In genomic region chr5:110608941-110609340, GRCm38 (mm10) we compare ENCODE assay signal across 23 mouse cellular contexts. TPM values are rescaled to one million over a fixed set of nuclear protein-coding genes. Genes with fewer than 3 reads are reported as not detected.
DNase-seq lines count a peak whose midpoint lies in the region; ATAC-seq and TF ChIP-seq lines count a peak whose summit lies in the region.
"Had no signal": no experiment of that assay in that cellular context is flagged by ENCODE, and none has a peak within 500 bp of the region (broad histone marks: within the 10 kb centered on the region; RNA-seq: fewer than 3 reads in every experiment).

No protein-coding gene starts in this region.

- TF ChIP-seq CTCF in brain, embryonic 14.5 days (IDR thresholded peaks at IDR 0.05; ENCODE audit: borderline replicate concordance, extremely low read depth, insufficient read depth, insufficient read length), result no peak

- H3K27me3 ChIP-seq in forebrain, embryonic 16.5 days (replicated peaks; ENCODE audit: control insufficient read depth, insufficient read depth, low read length), result no peaks in the 10 kb centered on the region
- H3K27me3 ChIP-seq: embryonic facial prominence, embryonic 15.5 days; heart, embryonic 15.5 days; intestine, embryonic 15.5 days had no signal

- DNase-seq in brain, embryonic 14.5 days (ENCODE audit: low read depth), result peak; percentile 23
- DNase-seq in embryo, embryonic 11 days, result peak; percentile 17
- DNase-seq in hindlimb bud, embryonic 11.5 days (ENCODE audit: extremely low spot score, low read depth, low spot score), result peak; percentile 33
- DNase-seq in retina, embryonic 14.5 days (ENCODE audit: low spot score), result peak; percentile 85
- no peak for DNase-seq in adrenal gland, postnatal 14 days
- DNase-seq in cerebellum, postnatal 36 days, result no peak
- DNase-seq: adrenal gland, adult 8-10 months; cerebellum, adult 11-12 months; cerebellum, adult 9-10 months; cerebellum, postnatal 25 days; gastrocnemius, postnatal 14 days; heart, adult 2 months; heart, postnatal 14 days had no signal

- 16% methylated on average over 8 of the region's 8 CpGs for WGBS in forebrain, embryonic 16.5 days

- H3K4me2 ChIP-seq in forebrain, embryonic 16.5 days (ENCODE audit: low read length), result no peak overlapping the region
- H3K4me2 ChIP-seq: embryonic facial prominence, embryonic 15.5 days; heart, embryonic 11.5 days; heart, embryonic 15.5 days; hindbrain, embryonic 13.5 days; intestine, embryonic 15.5 days had no signal

- no peak overlapping the region for H3K9ac ChIP-seq in forebrain, embryonic 16.5 days (replicated peaks; ENCODE audit: low read depth, low read length)
- H3K9ac ChIP-seq: embryonic facial prominence, embryonic 15.5 days; heart, embryonic 15.5 days; hindbrain, embryonic 13.5 days; intestine, embryonic 15.5 days had no signal

- H3K27ac ChIP-seq in forebrain, embryonic 16.5 days (ENCODE audit: low read length), result no peak overlapping the region
- H3K27ac ChIP-seq: embryonic facial prominence, embryonic 15.5 days; forebrain, embryonic 10.5 days; heart, adult 2 months; heart, embryonic 15.5 days; hindbrain, embryonic 13.5 days; hindbrain, postnatal 0 days; intestine, embryonic 15.5 days had no signal

- no peaks in the 10 kb centered on the region for H3K36me3 ChIP-seq in forebrain, embryonic 16.5 days (ENCODE audit: control insufficient read depth, insufficient read depth)
- H3K36me3 ChIP-seq: embryonic facial prominence, embryonic 15.5 days; forebrain, embryonic 10.5 days; heart, embryonic 15.5 days; intestine, embryonic 15.5 days had no signal

- H3K9me3 ChIP-seq in forebrain, embryonic 16.5 days (ENCODE audit: control insufficient read depth, low read length), result no peaks in the 10 kb centered on the region
- H3K9me3 ChIP-seq: embryonic facial prominence, embryonic 15.5 days; forebrain, embryonic 10.5 days; heart, embryonic 15.5 days; hindbrain, embryonic 13.5 days; intestine, embryonic 15.5 days had no signal

- H3K4me3 ChIP-seq in forebrain, embryonic 16.5 days (replicated peaks; ENCODE audit: low read length), result no peak overlapping the region
- H3K4me3 ChIP-seq: embryonic facial prominence, embryonic 15.5 days; erythroblast, embryonic 14.5 days; forebrain, embryonic 10.5 days; heart, adult 2 months; heart, embryonic 15.5 days; hindbrain, embryonic 13.5 days; intestine, embryonic 15.5 days had no signal

- TF ChIP-seq POLR2A in brain, embryonic 14.5 days (IDR thresholded peaks at IDR 0.05; ENCODE audit: borderline replicate concordance, extremely low read depth, insufficient read depth, insufficient read length, poor library complexity, severe bottlenecking), result no peak

- ATAC-seq in forebrain, embryonic 16.5 days, result no peak
- ATAC-seq: forebrain, embryonic 14.5 days; hindbrain, postnatal 0 days; intestine, embryonic 15.5 days had no signal

- H3K4me1 ChIP-seq in forebrain, embryonic 16.5 days (replicated peaks; ENCODE audit: control insufficient read depth, insufficient read depth, low read length), result peaks cover 13% of the 10 kb centered on the region
- H3K4me1 ChIP-seq: heart, embryonic 15.5 days; hindbrain, embryonic 13.5 days; intestine, embryonic 15.5 days had no signal

RNA-seq across cellular contexts. Expression of gene Noc4l, which starts 44.3 kb away (rescaled TPM):
- polyA plus RNA-seq in brain, embryonic 14.5 days (2012; rRNA removed), result 60.4 and 91.9 TPM in 2 replicates
- 24.7 and 26.3 TPM in 2 replicates for total RNA-seq in adrenal gland, postnatal 14 days (2021)
- 49.6 and 53.9 TPM in 2 replicates for polyA plus RNA-seq in forebrain, embryonic 16.5 days (2015; fragmentation: Nextera tagmentation; extraction: Ambion mirVana)

RNA-seq across cellular contexts. Expression of gene Ddx51, which starts 44.3 kb away (rescaled TPM):
- polyA plus RNA-seq in brain, embryonic 14.5 days (2012; rRNA removed), result 23.1 and 28.1 TPM in 2 replicates
- 15.7 and 23.6 TPM in 2 replicates for total RNA-seq in adrenal gland, postnatal 14 days (2021)
- polyA plus RNA-seq in forebrain, embryonic 16.5 days (2015; fragmentation: Nextera tagmentation; extraction: Ambion mirVana), result 17.8 and 23.2 TPM in 2 replicates

Comparison
In these comparisons a context has a peak if more than half of its experiments do, and no peak if none do; other contexts are left out.
1. DNase-seq: peak in brain, embryonic 14.5 days (single experiment), embryo, embryonic 11 days (single experiment), hindlimb bud, embryonic 11.5 days (single experiment) and retina, embryonic 14.5 days (single experiment); none in adrenal gland, postnatal 14 days (single experiment) and cerebellum, postnatal 36 days (0 of 2).